Mouse (Mus musculus): Measurements from ENCODE around the gene Olfr628. TPM values are rescaled to one million over a fixed set of nuclear protein-coding genes. Genes with fewer than 3 reads are reported as not detected.
"Not testable (repeated sequence)": the region's sequence is repeated elsewhere in the genome, so short reads cannot be mapped to it uniquely, and the experiment has no call there.

The Olfr628 gene
- total and polyA plus RNA-seq, 2 experiments from 2014 or later = not detected

DNA sequence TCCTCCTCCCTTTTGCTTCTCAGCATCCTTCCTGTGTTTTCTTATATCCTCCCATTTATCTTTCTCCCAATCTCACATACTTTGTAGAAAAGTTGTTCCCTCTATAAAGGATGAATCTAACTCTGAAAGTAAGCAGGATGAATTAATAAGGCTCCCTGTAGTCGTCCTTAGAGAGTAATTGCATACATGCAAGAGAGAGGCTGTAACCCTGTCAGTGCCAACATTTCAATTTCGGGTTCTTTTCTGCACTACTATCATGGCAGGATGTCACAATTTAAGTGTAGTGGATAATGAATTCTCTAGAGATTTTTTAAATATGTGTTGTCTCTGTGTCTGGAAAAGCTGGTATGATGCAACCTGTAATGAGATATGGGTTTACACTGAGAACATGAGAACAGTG, 27.1 kb downstream of the Olfr628 start, which contains the start of gene Olfr630:
Gene Olfr630 (minus strand): TSS at position 101 of the 400 bp plus-strand sequence.
- WGBS = 41% methylated on average over 2 of the region's 2 CpGs
- TF ChIP-seq CTCF (IDR thresholded peaks at IDR 0.05; ENCODE audit: low read depth) = no peak
- Histone ChIP-seq H3K36me3 (ENCODE audit: insufficient read depth, low read length) (no peaks in the 10 kb centered on the region), H3K27ac (no peak within 1 kb of the TSS), H3K4me1 (ENCODE audit: insufficient read depth, low read length) (no peaks in the 10 kb centered on the region), H3K9me3 (ENCODE audit: low read length) (no peaks in the 10 kb centered on the region), H3K4me3 (ENCODE audit: low read length) (no peak within 1 kb of the TSS), H3K27me3 (ENCODE audit: insufficient read depth, low read length) (no peaks in the 10 kb centered on the region), H3K9ac (replicated peaks; ENCODE audit: low read length) (no peak within 1 kb of the TSS), H3K4me2 (ENCODE audit: low read depth, low read length) (no peak within 1 kb of the TSS)
- DNase-seq (ENCODE audit: low spot score) (no peak), ATAC-seq (no peak)

DNA sequence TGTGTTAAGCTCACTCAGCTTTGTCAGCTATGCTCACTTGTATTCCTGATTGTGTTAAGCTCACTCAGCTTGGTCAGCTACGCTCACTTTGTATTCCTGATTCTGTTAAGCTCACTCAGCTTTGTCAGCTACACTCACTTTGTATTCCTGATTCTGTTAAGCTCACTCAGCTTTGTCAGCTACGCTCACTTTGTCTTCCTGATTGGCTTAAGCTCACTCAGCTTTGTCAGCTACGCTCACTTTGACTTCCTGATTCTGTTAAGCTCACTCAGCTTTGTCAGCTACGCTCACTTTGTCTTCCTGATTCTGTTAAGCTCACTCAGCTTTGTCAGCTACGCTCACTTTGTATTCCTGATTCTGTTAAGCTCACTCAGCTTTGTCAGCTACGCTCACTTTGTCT, 32.0 kb downstream of the Olfr628 start:
- not testable (repeated sequence) for H3K36me3 ChIP-seq (ENCODE audit: insufficient read depth, low read length); H3K27ac ChIP-seq; ATAC-seq; DNase-seq (ENCODE audit: low spot score); H3K27me3 ChIP-seq (ENCODE audit: insufficient read depth, low read length); H3K4me2 ChIP-seq (ENCODE audit: low read depth, low read length); H3K4me1 ChIP-seq (ENCODE audit: insufficient read depth, low read length); H3K4me3 ChIP-seq (ENCODE audit: low read length); H3K9me3 ChIP-seq (ENCODE audit: low read length); H3K9ac ChIP-seq (replicated peaks; ENCODE audit: low read length)
- WGBS = 83% methylated on average over 6 of the region's 6 CpGs

DNA sequence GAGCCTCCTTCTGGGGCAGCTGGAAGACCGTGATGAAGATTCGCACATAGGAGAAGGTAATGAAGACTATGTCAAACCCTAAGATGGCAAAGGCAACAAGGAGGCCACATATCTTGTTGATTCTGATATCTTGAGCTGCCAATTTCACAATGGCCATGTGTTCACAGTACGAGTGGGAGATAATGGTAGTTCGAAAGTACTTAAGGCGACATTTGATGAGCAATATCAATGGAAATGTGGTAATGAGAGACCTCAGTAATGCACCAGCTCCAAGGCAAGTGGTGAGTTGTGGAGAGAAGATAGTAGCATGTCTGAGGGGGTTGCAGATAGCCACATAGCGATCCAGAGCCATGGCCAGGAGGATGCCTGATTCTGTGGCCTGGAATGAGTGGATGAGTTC, 37.5 kb downstream of the Olfr628 start:
- ATAC-seq = not testable (repeated sequence)

DNA sequence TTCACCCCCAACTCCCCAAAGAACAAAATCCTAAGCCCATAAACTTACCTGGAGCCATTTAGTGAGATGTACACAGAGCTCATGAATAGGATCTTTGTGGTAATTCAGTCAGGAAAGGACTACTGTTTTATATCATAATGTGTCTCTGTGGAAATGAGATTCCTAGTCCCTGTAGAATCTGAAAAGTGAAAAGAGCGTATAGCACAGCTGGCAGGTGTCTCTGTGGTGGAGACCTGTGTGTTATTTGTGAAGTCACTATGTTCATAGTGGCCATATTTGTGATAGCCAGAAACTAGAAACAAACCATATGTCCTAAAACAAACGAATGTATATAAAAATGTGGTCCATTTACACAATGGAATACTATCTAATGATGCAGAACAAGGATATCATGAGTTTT, 41.3 kb downstream of the Olfr628 start, which contains the start of gene Olfr69:
Gene Olfr69 (minus strand): TSS at position 101 of the 400 bp plus-strand sequence.
- Histone ChIP-seq H3K27ac (no peak within 1 kb of the TSS), H3K9ac (replicated peaks; ENCODE audit: low read length) (no peak within 1 kb of the TSS), H3K4me3 (ENCODE audit: low read length) (no peak within 1 kb of the TSS), H3K9me3 (ENCODE audit: low read length) (no peaks in the 10 kb centered on the region), H3K4me2 (ENCODE audit: low read depth, low read length) (no peak within 1 kb of the TSS), H3K36me3 (ENCODE audit: insufficient read depth, low read length) (no peaks in the 10 kb centered on the region), H3K4me1 (ENCODE audit: insufficient read depth, low read length) (no peaks in the 10 kb centered on the region), H3K27me3 (ENCODE audit: insufficient read depth, low read length) (no peaks in the 10 kb centered on the region)
- 80% methylated on average over 2 of the region's 2 CpGs for WGBS
- TF ChIP-seq CTCF (IDR thresholded peaks at IDR 0.05; ENCODE audit: low read depth) = no peak
- no peak for ATAC-seq
- DNase-seq (ENCODE audit: low spot score) = no peak

More for the DNA sequence above, 37.5 kb downstream of the Olfr628 start:
- not testable (repeated sequence) for H3K9ac ChIP-seq (replicated peaks; ENCODE audit: low read length); H3K4me1 ChIP-seq (ENCODE audit: insufficient read depth, low read length); H3K4me3 ChIP-seq (ENCODE audit: low read length); H3K27me3 ChIP-seq (ENCODE audit: insufficient read depth, low read length); H3K4me2 ChIP-seq (ENCODE audit: low read depth, low read length); H3K9me3 ChIP-seq (ENCODE audit: low read length); H3K36me3 ChIP-seq (ENCODE audit: insufficient read depth, low read length); DNase-seq (ENCODE audit: low spot score); H3K27ac ChIP-seq
- 90% methylated on average over 3 of the region's 6 CpGs for WGBS

DNA sequence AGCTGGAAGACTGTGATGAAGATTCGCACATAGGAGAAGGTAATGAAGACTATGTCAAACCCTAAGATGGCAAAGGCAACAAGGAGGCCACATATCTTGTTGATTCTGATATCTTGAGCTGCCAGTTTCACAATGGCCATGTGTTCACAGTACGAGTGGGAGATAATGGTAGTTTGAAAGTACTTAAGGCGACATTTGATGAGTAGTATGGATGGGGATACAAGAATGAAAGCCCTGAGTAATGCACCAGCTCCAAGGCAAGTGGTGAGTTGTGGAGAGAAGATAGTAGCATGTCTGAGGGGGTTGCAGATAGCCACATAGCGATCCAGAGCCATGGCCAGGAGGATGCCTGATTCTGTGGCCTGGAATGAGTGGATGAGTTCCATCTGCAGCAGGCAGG, 47.5 kb downstream of the Olfr628 start:
- H3K4me2 ChIP-seq (ENCODE audit: low read depth, low read length); H3K4me1 ChIP-seq (ENCODE audit: insufficient read depth, low read length); DNase-seq (ENCODE audit: low spot score); H3K27me3 ChIP-seq (ENCODE audit: insufficient read depth, low read length); ATAC-seq; H3K9ac ChIP-seq (replicated peaks; ENCODE audit: low read length); H3K27ac ChIP-seq; H3K4me3 ChIP-seq (ENCODE audit: low read length); H3K9me3 ChIP-seq (ENCODE audit: low read length); H3K36me3 ChIP-seq (ENCODE audit: insufficient read depth, low read length): not testable (repeated sequence)
- WGBS = 86% methylated on average over 4 of the region's 4 CpGs

DNA sequence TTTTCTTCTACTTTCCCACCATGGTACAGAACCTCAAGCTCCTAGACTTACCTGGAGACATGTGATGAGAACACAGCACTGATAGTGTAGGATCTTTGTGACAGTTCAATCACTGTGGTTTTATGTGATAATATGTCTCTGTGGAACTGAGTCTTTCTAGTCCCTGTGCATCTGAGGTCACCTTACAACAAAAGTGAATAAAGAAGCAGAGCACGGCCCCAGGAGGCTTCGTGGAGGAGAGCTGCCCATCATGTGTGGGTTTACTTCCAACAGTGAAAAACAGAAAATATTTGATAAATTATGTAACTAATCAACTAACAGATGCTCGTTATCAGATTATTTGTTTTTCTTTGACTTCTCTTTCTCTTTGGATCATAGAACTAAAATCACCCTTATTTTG, 49.4 kb downstream of the Olfr628 start, which contains the start of gene Olfr68:
Gene Olfr68 (minus strand): TSS at position 101 of the 400 bp plus-strand sequence.
- ATAC-seq = no peak
- no peak within 1 kb of the TSS for H3K4me3 ChIP-seq (ENCODE audit: low read length)
- H3K36me3 ChIP-seq (ENCODE audit: insufficient read depth, low read length) = no peaks in the 10 kb centered on the region
- no peaks in the 10 kb centered on the region for H3K27me3 ChIP-seq (ENCODE audit: insufficient read depth, low read length)
- H3K9me3 ChIP-seq (ENCODE audit: low read length) = no peaks in the 10 kb centered on the region
- H3K4me1 ChIP-seq (ENCODE audit: insufficient read depth, low read length) = no peaks in the 10 kb centered on the region
- no peak within 1 kb of the TSS for H3K9ac ChIP-seq (replicated peaks; ENCODE audit: low read length)
- no peak for DNase-seq (ENCODE audit: low spot score)
- no peak for TF ChIP-seq CTCF (IDR thresholded peaks at IDR 0.05; ENCODE audit: low read depth)
- 70% methylated on average over 3 of the region's 3 CpGs for whole genome bisulfite sequencing
- no peak within 1 kb of the TSS for H3K4me2 ChIP-seq (ENCODE audit: low read depth, low read length)
- no peak within 1 kb of the TSS for H3K27ac ChIP-seq

Other genes starting within 250 kb of the Olfr628 start
Only the 30 nearest of the 33 such genes appear.
- not detected in 2 replicates for gene Olfr611, start 209.5 kb upstream of the Olfr628 start, total RNA-seq (2014; rRNA removed)
- not detected in 2 replicates for gene Olfr611, start 209.5 kb upstream of the Olfr628 start, polyA plus RNA-seq (2015; fragmentation: Nextera tagmentation; extraction: Ambion mirVana)
- not detected in 2 replicates for gene Olfr612, start 187.7 kb upstream of the Olfr628 start, total RNA-seq (2014; rRNA removed)
- gene Olfr612, start 187.7 kb upstream of the Olfr628 start, polyA plus RNA-seq (2015; fragmentation: Nextera tagmentation; extraction: Ambion mirVana) = not detected in 2 replicates
- gene Olfr613, start 182.3 kb upstream of the Olfr628 start, total RNA-seq (2014; rRNA removed) = not detected in 2 replicates
- not detected in 2 replicates for gene Olfr613, start 182.3 kb upstream of the Olfr628 start, polyA plus RNA-seq (2015; fragmentation: Nextera tagmentation; extraction: Ambion mirVana)
- not detected in 2 replicates for gene Olfr615, start 174.3 kb upstream of the Olfr628 start, total RNA-seq (2014; rRNA removed)
- not detected in 2 replicates for gene Olfr615, start 174.3 kb upstream of the Olfr628 start, polyA plus RNA-seq (2015; fragmentation: Nextera tagmentation; extraction: Ambion mirVana)
- not detected in 2 replicates for gene Olfr616, start 161.2 kb upstream of the Olfr628 start, total RNA-seq (2014; rRNA removed)
- not detected in 2 replicates for gene Olfr616, start 161.2 kb upstream of the Olfr628 start, polyA plus RNA-seq (2015; fragmentation: Nextera tagmentation; extraction: Ambion mirVana)
- not detected in 2 replicates for gene Olfr617, start 157.3 kb upstream of the Olfr628 start, total RNA-seq (2014; rRNA removed)
- not detected in 2 replicates for gene Olfr617, start 157.3 kb upstream of the Olfr628 start, polyA plus RNA-seq (2015; fragmentation: Nextera tagmentation; extraction: Ambion mirVana)
- gene Olfr618, start 140.3 kb upstream of the Olfr628 start, total RNA-seq (2014; rRNA removed) = 0.11 TPM in 1 of 2 replicates, not detected in the other
- not detected in 2 replicates for gene Olfr618, start 140.3 kb upstream of the Olfr628 start, polyA plus RNA-seq (2015; fragmentation: Nextera tagmentation; extraction: Ambion mirVana)
- not detected in 2 replicates for gene Olfr619, start 129.8 kb upstream of the Olfr628 start, total RNA-seq (2014; rRNA removed)
- gene Olfr619, start 129.8 kb upstream of the Olfr628 start, polyA plus RNA-seq (2015; fragmentation: Nextera tagmentation; extraction: Ambion mirVana) = not detected in 2 replicates
- gene Olfr620, start 117.8 kb upstream of the Olfr628 start, total RNA-seq (2014; rRNA removed) = not detected in 2 replicates
- not detected in 2 replicates for gene Olfr620, start 117.8 kb upstream of the Olfr628 start, polyA plus RNA-seq (2015; fragmentation: Nextera tagmentation; extraction: Ambion mirVana)
- not detected in 2 replicates for gene Olfr622, start 87.7 kb upstream of the Olfr628 start, total RNA-seq (2014; rRNA removed)
- gene Olfr622, start 87.7 kb upstream of the Olfr628 start, polyA plus RNA-seq (2015; fragmentation: Nextera tagmentation; extraction: Ambion mirVana) = not detected in 2 replicates
- not detected in 2 replicates for gene Olfr623, start 66.7 kb upstream of the Olfr628 start, total RNA-seq (2014; rRNA removed)
- gene Olfr623, start 66.7 kb upstream of the Olfr628 start, polyA plus RNA-seq (2015; fragmentation: Nextera tagmentation; extraction: Ambion mirVana) = not detected in 2 replicates
- gene Olfr624, start 59.2 kb upstream of the Olfr628 start, total RNA-seq (2014; rRNA removed) = not detected in 2 replicates
- 0.05 TPM in 1 of 2 replicates, not detected in the other for gene Olfr624, start 59.2 kb upstream of the Olfr628 start, polyA plus RNA-seq (2015; fragmentation: Nextera tagmentation; extraction: Ambion mirVana)
- gene Olfr625-ps1, start 47.7 kb upstream of the Olfr628 start, total RNA-seq (2014; rRNA removed) = not detected in 2 replicates
- not detected in 2 replicates for gene Olfr625-ps1, start 47.7 kb upstream of the Olfr628 start, polyA plus RNA-seq (2015; fragmentation: Nextera tagmentation; extraction: Ambion mirVana)
- not detected in 2 replicates for gene Olfr243, start 15.7 kb upstream of the Olfr628 start, total RNA-seq (2014; rRNA removed)
- not detected in 2 replicates for gene Olfr243, start 15.7 kb upstream of the Olfr628 start, polyA plus RNA-seq (2015; fragmentation: Nextera tagmentation; extraction: Ambion mirVana)
- gene Olfr629, start 14.6 kb downstream of the Olfr628 start, total RNA-seq (2014; rRNA removed) = not detected in 2 replicates
- not detected in 2 replicates for gene Olfr629, start 14.6 kb downstream of the Olfr628 start, polyA plus RNA-seq (2015; fragmentation: Nextera tagmentation; extraction: Ambion mirVana)
- not detected in 2 replicates for gene Olfr630, start 27.0 kb downstream of the Olfr628 start, total RNA-seq (2014; rRNA removed)
- not detected in 2 replicates for gene Olfr630, start 27.0 kb downstream of the Olfr628 start, polyA plus RNA-seq (2015; fragmentation: Nextera tagmentation; extraction: Ambion mirVana)
- not detected in 2 replicates for gene Olfr69, start 41.2 kb downstream of the Olfr628 start, total RNA-seq (2014; rRNA removed)
- gene Olfr69, start 41.2 kb downstream of the Olfr628 start, polyA plus RNA-seq (2015; fragmentation: Nextera tagmentation; extraction: Ambion mirVana) = not detected in 2 replicates
- gene Olfr68, start 49.3 kb downstream of the Olfr628 start, total RNA-seq (2014; rRNA removed) = not detected in 2 replicates
- gene Olfr68, start 49.3 kb downstream of the Olfr628 start, polyA plus RNA-seq (2015; fragmentation: Nextera tagmentation; extraction: Ambion mirVana) = not detected in 2 replicates
- not detected in 2 replicates for gene Olfr67, start 61.4 kb downstream of the Olfr628 start, total RNA-seq (2014; rRNA removed)
- not detected in 2 replicates for gene Olfr67, start 61.4 kb downstream of the Olfr628 start, polyA plus RNA-seq (2015; fragmentation: Nextera tagmentation; extraction: Ambion mirVana)
- 146 and 311 TPM in 2 replicates for gene Hbb-bt, start 83.6 kb downstream of the Olfr628 start, total RNA-seq (2014; rRNA removed)
- gene Hbb-bt, start 83.6 kb downstream of the Olfr628 start, polyA plus RNA-seq (2015; fragmentation: Nextera tagmentation; extraction: Ambion mirVana) = 213 and 218 TPM in 2 replicates
- gene Hbb-bs, start 97.7 kb downstream of the Olfr628 start, total RNA-seq (2014; rRNA removed) = 1,334 and 1,616 TPM in 2 replicates
- 849 and 1,064 TPM in 2 replicates for gene Hbb-bs, start 97.7 kb downstream of the Olfr628 start, polyA plus RNA-seq (2015; fragmentation: Nextera tagmentation; extraction: Ambion mirVana)
- gene Hbb-bh2, start 110.1 kb downstream of the Olfr628 start, total RNA-seq (2014; rRNA removed) = not detected in 2 replicates
- gene Hbb-bh2, start 110.1 kb downstream of the Olfr628 start, polyA plus RNA-seq (2015; fragmentation: Nextera tagmentation; extraction: Ambion mirVana) = not detected in 2 replicates
- gene Hbb-bh1, start 112.8 kb downstream of the Olfr628 start, total RNA-seq (2014; rRNA removed) = not detected in 2 replicates
- gene Hbb-bh1, start 112.8 kb downstream of the Olfr628 start, polyA plus RNA-seq (2015; fragmentation: Nextera tagmentation; extraction: Ambion mirVana) = not detected in 2 replicates
- not detected in 2 replicates for gene Hbb-y, start 122.8 kb downstream of the Olfr628 start, total RNA-seq (2014; rRNA removed)
- gene Hbb-y, start 122.8 kb downstream of the Olfr628 start, polyA plus RNA-seq (2015; fragmentation: Nextera tagmentation; extraction: Ambion mirVana) = 0.30 and 1.1 TPM in 2 replicates
- not detected in 2 replicates for gene Olfr66, start 155.9 kb downstream of the Olfr628 start, total RNA-seq (2014; rRNA removed)
- gene Olfr66, start 155.9 kb downstream of the Olfr628 start, polyA plus RNA-seq (2015; fragmentation: Nextera tagmentation; extraction: Ambion mirVana) = not detected in 2 replicates
- gene Olfr64, start 164.1 kb downstream of the Olfr628 start, total RNA-seq (2014; rRNA removed) = not detected in 2 replicates
- not detected in 2 replicates for gene Olfr64, start 164.1 kb downstream of the Olfr628 start, polyA plus RNA-seq (2015; fragmentation: Nextera tagmentation; extraction: Ambion mirVana)
- not detected in 2 replicates for gene Olfr65, start 173.1 kb downstream of the Olfr628 start, total RNA-seq (2014; rRNA removed)
- not detected in 2 replicates for gene Olfr65, start 173.1 kb downstream of the Olfr628 start, polyA plus RNA-seq (2015; fragmentation: Nextera tagmentation; extraction: Ambion mirVana)
- not detected in 2 replicates for gene Olfr631, start 198.5 kb downstream of the Olfr628 start, total RNA-seq (2014; rRNA removed)
- gene Olfr631, start 198.5 kb downstream of the Olfr628 start, polyA plus RNA-seq (2015; fragmentation: Nextera tagmentation; extraction: Ambion mirVana) = not detected in 2 replicates
- not detected in 2 replicates for gene Olfr632, start 204.0 kb downstream of the Olfr628 start, total RNA-seq (2014; rRNA removed)
- not detected in 2 replicates for gene Olfr632, start 204.0 kb downstream of the Olfr628 start, polyA plus RNA-seq (2015; fragmentation: Nextera tagmentation; extraction: Ambion mirVana)
- gene Olfr633, start 214.1 kb downstream of the Olfr628 start, total RNA-seq (2014; rRNA removed) = not detected in 2 replicates
- not detected in 2 replicates for gene Olfr633, start 214.1 kb downstream of the Olfr628 start, polyA plus RNA-seq (2015; fragmentation: Nextera tagmentation; extraction: Ambion mirVana)

Measured in hindbrain, postnatal 0 days (tissue).